Mouse (Mus musculus) forebrain, embryonic 12.5 days (tissue): ENCODE results near the gene Adam19. TPM values are rescaled to one million over a fixed set of nuclear protein-coding genes. Genes with fewer than 3 reads are reported as not detected.

Experiments
- ATAC-seq: fragments of 200-750 bp; cut with Nextera tagmentation; 2 replicates; pipeline ENCODE4 v1.8.0; 2017; ENCODE audit warnings: moderate TSS enrichment; ENCODE audit not compliant: low FRiP score
- H3K27ac ChIP-seq: fragments of 300-500 bp; sonication (generic); 2 replicates; pipeline ENCODE4 v1.5.1; 2016; ENCODE audit warnings: mild to moderate bottlenecking
- H3K27me3 ChIP-seq: fragments of 300-500 bp; sonication (generic); 2 replicates; pipeline ENCODE4 v1.6.1; 2016; ENCODE audit warnings: mild to moderate bottlenecking
- H3K36me3 ChIP-seq: fragments of 300-500 bp; sonication (generic); replicated peaks from 2 replicates; pipeline ENCODE4 v1.6.1; 2016; ENCODE audit warnings: mild to moderate bottlenecking
- H3K4me1 ChIP-seq: fragments of 300-500 bp; sonication (generic); 2 replicates; pipeline ENCODE4 v1.6.1; 2016
- H3K4me2 ChIP-seq: fragments of 300-500 bp; sonication (generic); 2 replicates; pipeline ENCODE4 v1.6.1; 2016; ENCODE audit warnings: mild to moderate bottlenecking, moderate library complexity
- H3K4me3 ChIP-seq: fragments of 300-500 bp; sonication (generic); replicated peaks from 2 replicates; pipeline ENCODE4 v1.5.1; 2016; ENCODE audit warnings: mild to moderate bottlenecking
- H3K9ac ChIP-seq: fragments of 300-500 bp; sonication (generic); 2 replicates; pipeline ENCODE4 v1.6.1; 2016; ENCODE audit warnings: mild to moderate bottlenecking
- H3K9me3 ChIP-seq: fragments of 300-500 bp; sonication (generic); 2 replicates; pipeline ENCODE4 v1.6.1; 2016
- WGBS: fragments of 180-500 bp; shearing (Covaris S2); methylation state at CpG from one replicate; pipeline ENCODE4 v1.1.7; 2016; 5-methylcytosine and 5-hydroxymethylcytosine counted together
- polyA plus RNA-seq: library from polyadenylated mRNA; unstranded; fragments of >200 nt; fragmentation: Nextera tagmentation; extraction: Ambion mirVana; gene quantifications from 2 replicates; pipeline ENCODE4 v1.2.1, GENCODE M21; 2016

Adam19 gene
- polyA plus RNA-seq, 1 experiment from 2014 or later = 9.7 TPM

- Histone ChIP-seq H3K4me3 (no peak overlapping the region), H3K9me3 (no peaks in the 10 kb centered on the region), H3K4me2 (no peak overlapping the region), H3K36me3 (peaks cover 28% of the 10 kb centered on the region), H3K27me3 (no peaks in the 10 kb centered on the region), H3K9ac (no peak overlapping the region), H3K27ac (no peak overlapping the region), H3K4me1 (no peaks in the 10 kb centered on the region)
- no peak for ATAC-seq
- 93% methylated on average over 2 of the region's 2 CpGs for WGBS
Measured at GRCm38 (mm10) chr11:46134899-46135298, 79.1 kb downstream of the Adam19 start.

GRCm38 (mm10) chr11:46143342-46143741, 87.5 kb downstream of the Adam19 start:
- 86% methylated on average over 6 of the region's 6 CpGs for WGBS
- no peaks in the 10 kb centered on the region for H3K9me3 ChIP-seq
- H3K36me3 ChIP-seq = peaks cover 21% of the 10 kb centered on the region

GRCm38 (mm10) chr11:46145163-46145875, 89.5 kb downstream of the Adam19 start:
- H3K27ac ChIP-seq = no peak overlapping the region
- ATAC-seq = no peak
- peaks cover 10% of the 10 kb centered on the region for H3K36me3 ChIP-seq
- no peaks in the 10 kb centered on the region for H3K9me3 ChIP-seq
- no peaks in the 10 kb centered on the region for H3K4me1 ChIP-seq
- WGBS = 91% methylated on average over 11 of the region's 11 CpGs
- H3K9ac ChIP-seq = no peak overlapping the region
- H3K27me3 ChIP-seq = no peaks in the 10 kb centered on the region
- H3K4me3 ChIP-seq = no peak overlapping the region
- H3K4me2 ChIP-seq = no peak overlapping the region

More at GRCm38 (mm10) chr11:46143342-46143741, 87.5 kb downstream of the Adam19 start:
- no peak overlapping the region for H3K4me3 ChIP-seq
- ATAC-seq = no peak
- H3K27ac ChIP-seq = no peak overlapping the region
- H3K4me1 ChIP-seq = no peaks in the 10 kb centered on the region
- H3K9ac ChIP-seq = no peak overlapping the region
- no peak overlapping the region for H3K4me2 ChIP-seq
- H3K27me3 ChIP-seq = no peaks in the 10 kb centered on the region

- Histone ChIP-seq H3K36me3 (peaks cover 5% of the 10 kb centered on the region), H3K4me3 (no peak overlapping the region), H3K27ac (no peak overlapping the region), H3K4me1 (no peaks in the 10 kb centered on the region), H3K9me3 (no peaks in the 10 kb centered on the region), H3K4me2 (no peak overlapping the region), H3K9ac (no peak overlapping the region), H3K27me3 (no peaks in the 10 kb centered on the region)
- WGBS = 89% methylated on average over 5 of the region's 5 CpGs
- ATAC-seq = no peak
Measured at GRCm38 (mm10) chr11:46146619-46147018, 90.8 kb downstream of the Adam19 start.

- ATAC-seq = no peak
- H3K4me1 ChIP-seq = no peaks in the 10 kb centered on the region
- no peak overlapping the region for H3K4me2 ChIP-seq
- 86% methylated on average over 8 of the region's 8 CpGs for WGBS
- H3K36me3 ChIP-seq = no peaks in the 10 kb centered on the region
- H3K4me3 ChIP-seq = no peak overlapping the region
- H3K27me3 ChIP-seq = no peaks in the 10 kb centered on the region
- no peaks in the 10 kb centered on the region for H3K9me3 ChIP-seq
- H3K9ac ChIP-seq = no peak overlapping the region
- no peak overlapping the region for H3K27ac ChIP-seq
Measured at GRCm38 (mm10) chr11:46156945-46157344, 101.2 kb downstream of the Adam19 start.

GRCm38 (mm10) chr11:46157462-46157861, 101.7 kb downstream of the Adam19 start:
- Histone ChIP-seq H3K4me3 (no peak overlapping the region), H3K27ac (no peak overlapping the region)
- no peak for ATAC-seq

GRCm38 (mm10) chr11:46165866-46166585, 110.2 kb downstream of the Adam19 start, which contains the start of gene Nipal4:
Nipal4 (minus strand) TSS chr11:46166508.
- H3K9ac ChIP-seq = peak within 1 kb of the TSS; percentile 59
- ATAC-seq = peak; percentile 55; the same call in 1 of the 2 replicates
- no peak within 1 kb of the TSS for H3K27ac ChIP-seq
- H3K27me3 ChIP-seq = peaks cover 24% of the 10 kb centered on the region
- no peaks in the 10 kb centered on the region for H3K36me3 ChIP-seq
- H3K9me3 ChIP-seq = no peaks in the 10 kb centered on the region
- H3K4me1 ChIP-seq = peaks cover 13% of the 10 kb centered on the region
- H3K4me3 ChIP-seq = peak within 1 kb of the TSS; percentile 51
- WGBS = 3% methylated on average over 40 of the region's 40 CpGs
- H3K4me2 ChIP-seq = peak within 1 kb of the TSS; percentile 93

More at GRCm38 (mm10) chr11:46157462-46157861, 101.7 kb downstream of the Adam19 start:
- Histone ChIP-seq H3K4me1 (no peaks in the 10 kb centered on the region), H3K9me3 (no peaks in the 10 kb centered on the region), H3K36me3 (no peaks in the 10 kb centered on the region), H3K9ac (no peak overlapping the region), H3K4me2 (no peak overlapping the region), H3K27me3 (no peaks in the 10 kb centered on the region)

- no peaks in the 10 kb centered on the region for H3K9me3 ChIP-seq
- H3K4me1 ChIP-seq = peaks cover 13% of the 10 kb centered on the region
- no peaks in the 10 kb centered on the region for H3K36me3 ChIP-seq
- no peak overlapping the region for H3K9ac ChIP-seq
- WGBS = 88% methylated on average over 7 of the region's 7 CpGs
- H3K27me3 ChIP-seq = peaks cover 24% of the 10 kb centered on the region
- no peak overlapping the region for H3K4me3 ChIP-seq
- ATAC-seq = no peak
- H3K27ac ChIP-seq = no peak overlapping the region
- no peak overlapping the region for H3K4me2 ChIP-seq
Measured at GRCm38 (mm10) chr11:46168506-46168905, 112.7 kb downstream of the Adam19 start.

- H3K9ac ChIP-seq = no peak overlapping the region
- H3K4me3 ChIP-seq = no peak overlapping the region
- H3K9me3 ChIP-seq = no peaks in the 10 kb centered on the region
Measured at GRCm38 (mm10) chr11:46169908-46170307, 114.1 kb downstream of the Adam19 start.

GRCm38 (mm10) chr11:46172128-46172527, 116.3 kb downstream of the Adam19 start:
- peaks cover 2% of the 10 kb centered on the region; the same call in 1 of the 2 replicates for H3K27me3 ChIP-seq
- H3K4me3 ChIP-seq = no peak overlapping the region
- H3K4me2 ChIP-seq = no peak overlapping the region
- H3K9ac ChIP-seq = no peak overlapping the region
- ATAC-seq = no peak
- H3K9me3 ChIP-seq = no peaks in the 10 kb centered on the region
- 95% methylated on average over 9 of the region's 9 CpGs for WGBS
- no peak overlapping the region for H3K27ac ChIP-seq
- peaks cover 4% of the 10 kb centered on the region; the same call in 1 of the 2 replicates for H3K4me1 ChIP-seq
- no peaks in the 10 kb centered on the region for H3K36me3 ChIP-seq

More at GRCm38 (mm10) chr11:46169908-46170307, 114.1 kb downstream of the Adam19 start:
- peaks cover 18% of the 10 kb centered on the region for H3K27me3 ChIP-seq
- H3K4me1 ChIP-seq = peaks cover 13% of the 10 kb centered on the region
- no peaks in the 10 kb centered on the region for H3K36me3 ChIP-seq
- WGBS = 28% methylated on average over 3 of the region's 3 CpGs
- ATAC-seq = no peak
- H3K27ac ChIP-seq = no peak overlapping the region
- H3K4me2 ChIP-seq = no peak overlapping the region

- 90% methylated on average over 6 of the region's 6 CpGs for WGBS
Measured at GRCm38 (mm10) chr11:46176155-46176554, 120.4 kb downstream of the Adam19 start.

GRCm38 (mm10) chr11:46177246-46178043, 121.7 kb downstream of the Adam19 start:
- no peak for ATAC-seq
- Histone ChIP-seq H3K4me1 (no peaks in the 10 kb centered on the region), H3K9ac (no peak overlapping the region), H3K27ac (no peak overlapping the region), H3K9me3 (no peaks in the 10 kb centered on the region), H3K36me3 (no peaks in the 10 kb centered on the region), H3K4me3 (no peak overlapping the region), H3K27me3 (no peaks in the 10 kb centered on the region), H3K4me2 (no peak overlapping the region)
- WGBS = 81% methylated on average over 10 of the region's 10 CpGs

More at GRCm38 (mm10) chr11:46176155-46176554, 120.4 kb downstream of the Adam19 start:
- H3K4me2 ChIP-seq = no peak overlapping the region
- no peak for ATAC-seq
- no peak overlapping the region for H3K4me3 ChIP-seq
- no peaks in the 10 kb centered on the region for H3K4me1 ChIP-seq
- no peaks in the 10 kb centered on the region for H3K36me3 ChIP-seq
- H3K27ac ChIP-seq = no peak overlapping the region
- no peaks in the 10 kb centered on the region for H3K27me3 ChIP-seq
- no peaks in the 10 kb centered on the region for H3K9me3 ChIP-seq
- H3K9ac ChIP-seq = no peak overlapping the region
